Mouse (Mus musculus) ES-E14 (cell line): ENCODE measurements around the gene Olfr1396.

ENCODE experiments used
- CHD2 ChIP-seq: IDR thresholded peaks from 2 replicates; pipeline ENCODE4 v1.6.1; 2014; ENCODE audit warnings: mild to moderate bottlenecking, low read depth, low read length, inconsistent platforms
- HCFC1 ChIP-seq: IDR thresholded peaks from 2 replicates; pipeline ENCODE4 v1.6.1; 2012; ENCODE audit warnings: low read length, inconsistent platforms, borderline replicate concordance; ENCODE audit not compliant: insufficient read depth
- MAFK ChIP-seq: IDR thresholded peaks from 2 replicates; pipeline ENCODE4 v1.6.1; 2014; ENCODE audit warnings: mild to moderate bottlenecking, low read depth, low read length, inconsistent platforms; ENCODE audit not compliant: insufficient read depth
- ZC3H11A ChIP-seq: IDR thresholded peaks from 2 replicates; pipeline ENCODE4 v1.6.1; 2012; ENCODE audit warnings: low read depth, mild to moderate bottlenecking, inconsistent platforms, low read length, borderline replicate concordance
- ZNF384 ChIP-seq: IDR thresholded peaks from 2 replicates; pipeline ENCODE4 v1.6.1; 2012; ENCODE audit warnings: low read depth, low read length, inconsistent platforms

DNA sequence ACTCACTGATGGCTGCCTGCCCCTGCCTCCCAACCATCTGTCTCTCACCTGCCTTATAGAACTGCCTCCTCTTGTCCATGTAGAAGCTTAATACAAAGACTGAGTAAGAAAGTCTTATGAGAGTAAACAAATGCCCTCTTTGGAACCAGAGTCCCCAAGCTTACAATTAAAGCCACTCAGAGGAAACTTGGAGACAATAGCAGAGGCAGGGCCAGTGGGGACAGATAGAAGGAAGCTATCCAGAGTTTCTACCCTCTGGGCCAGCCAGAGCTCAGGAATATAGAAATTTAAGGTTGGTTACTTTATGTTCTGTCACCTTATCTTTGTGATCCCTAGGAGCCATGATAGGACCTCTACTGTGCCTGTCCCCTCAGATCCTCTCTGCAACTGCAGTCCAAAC, at the start of gene Olfr1396:
- TF ChIP-seq HCFC1 (no peak), CHD2 (no peak), MAFK (no peak), ZNF384 (no peak), ZC3H11A (no peak)
